Comparison of ENCODE assay signal across 8 mouse cellular contexts in genomic region chr9:22532810-22533447, GRCm38 (mm10). TPM values are rescaled to one million over a fixed set of nuclear protein-coding genes. Genes with fewer than 3 reads are reported as not detected.
DNase-seq lines count a peak whose midpoint lies in the region; ATAC-seq lines count a peak whose summit lies in the region.

No protein-coding gene starts in this region.

- no peaks in the 10 kb centered on the region for H3K9me3 ChIP-seq in midbrain, embryonic 10.5 days (replicated peaks)
- no peaks in the 10 kb centered on the region for H3K9me3 ChIP-seq in stomach, embryonic 16.5 days (replicated peaks; ENCODE audit: control insufficient read depth, low read length)

- DNase-seq in A20 (ENCODE audit: low read depth, low spot score) (peak; percentile 36), MN1 (ENCODE audit: low spot score) (peak; percentile 20)
- DNase-seq in embryo, embryonic 11 days: peak; percentile 81
- DNase-seq in induced T-regulatory cell, adult 2 months (ENCODE audit: low read depth): peak; percentile 38
- DNase-seq in left cerebral cortex, adult 18-20 months (ENCODE audit: low spot score in 2 of 2): peak; percentile 47 to 50
- DNase-seq in midbrain, embryonic 10.5 days (ENCODE audit: low spot score): peak; percentile 28
- no peak for DNase-seq in urinary bladder, postnatal 36 days (ENCODE audit: low spot score in 2 of 2)

- 58% methylated on average over 9 of the region's 9 CpGs for WGBS in midbrain, embryonic 10.5 days
- 50% methylated on average over 9 of the region's 9 CpGs for WGBS in stomach, embryonic 16.5 days

- no peaks in the 10 kb centered on the region for H3K36me3 ChIP-seq in midbrain, embryonic 10.5 days
- H3K36me3 ChIP-seq in stomach, embryonic 16.5 days (ENCODE audit: control insufficient read depth, insufficient read depth, low read length): no peaks in the 10 kb centered on the region

- H3K27me3 ChIP-seq in midbrain, embryonic 10.5 days (ENCODE audit: low read depth, poor library complexity, severe bottlenecking): no peaks in the 10 kb centered on the region
- H3K27me3 ChIP-seq in stomach, embryonic 16.5 days (ENCODE audit: control insufficient read depth, insufficient read depth, low read length): no peaks in the 10 kb centered on the region

- no peak overlapping the region for H3K4me2 ChIP-seq in stomach, embryonic 16.5 days (ENCODE audit: low read depth, low read length)

- H3K27ac ChIP-seq in midbrain, embryonic 10.5 days (replicated peaks): no peak overlapping the region
- no peak overlapping the region for H3K27ac ChIP-seq in stomach, embryonic 16.5 days (ENCODE audit: low read length)

- no peak overlapping the region for H3K4me3 ChIP-seq in midbrain, embryonic 10.5 days
- no peak overlapping the region for H3K4me3 ChIP-seq in stomach, embryonic 16.5 days (replicated peaks; ENCODE audit: low read length)

- peak; percentile 33; the same call in 1 of the 2 replicates for ATAC-seq in stomach, embryonic 16.5 days (ENCODE audit: insufficient read depth, low FRiP score)

- no peak overlapping the region for H3K9ac ChIP-seq in stomach, embryonic 16.5 days (ENCODE audit: low read length)

- H3K4me1 ChIP-seq in midbrain, embryonic 10.5 days: 0 out of 2 replicates have a peak, but pooled peaks cover 2% of the 10 kb centered on the region
- no peaks in the 10 kb centered on the region for H3K4me1 ChIP-seq in stomach, embryonic 16.5 days (ENCODE audit: control insufficient read depth, insufficient read depth, low read length)

RNA-seq across cellular contexts. Expression of gene Bbs9, which starts 57.4 kb away (rescaled TPM):
- total RNA-seq in left cerebral cortex, adult 18-20 months (2021): 10 to 100 TPM; 41.9 to 42.0 TPM
- polyA plus RNA-seq in midbrain, embryonic 10.5 days (2016; fragmentation: Nextera tagmentation; extraction: Ambion mirVana): 12.5 and 13.2 TPM in 2 replicates
- polyA plus RNA-seq in stomach, embryonic 16.5 days (2015; fragmentation: Nextera tagmentation; extraction: Ambion mirVana): 11.5 and 12.2 TPM in 2 replicates

Comparison
In these comparisons a context has a peak if more than half of its experiments do, and no peak if none do; other contexts are left out.
1. DNase-seq: peak in A20 (single experiment), MN1 (single experiment), embryo, embryonic 11 days (single experiment), induced T-regulatory cell, adult 2 months (single experiment), left cerebral cortex, adult 18-20 months (2 of 2) and midbrain, embryonic 10.5 days (single experiment); none in urinary bladder, postnatal 36 days (0 of 2).